Mouse (Mus musculus) CD4-positive helper T cell, adult 2 months (primary cell): ENCODE data around the gene Ddx6.
A peak's percentile ranks its signal among the peaks of the same experiment; 100 is the strongest.
"Not testable (repeated sequence)": the region's sequence is repeated elsewhere in the genome, so short reads cannot be mapped to it uniquely, and the experiment has no call there.

Experiments used
- DNase-seq: peaks from one replicate; pipeline ENCODE4 v3.0.0-alpha.2; 2012; ENCODE audit warnings: low read depth, missing footprints, low spot score

Ddx6 gene

GRCm38 (mm10) chr9:44604779-44605615 is at the start of gene Ddx6:
TSS of gene Ddx6 (plus strand) at chr9:44604892.
- DNase-seq: peak; percentile 86

- DNase-seq: no peak
Measured at GRCm38 (mm10) chr9:44561597-44561996, 43.1 kb upstream of the Ddx6 start, which contains the start of gene Cxcr5. TSS of gene Cxcr5 (minus strand) at chr9:44561877.

DNA sequence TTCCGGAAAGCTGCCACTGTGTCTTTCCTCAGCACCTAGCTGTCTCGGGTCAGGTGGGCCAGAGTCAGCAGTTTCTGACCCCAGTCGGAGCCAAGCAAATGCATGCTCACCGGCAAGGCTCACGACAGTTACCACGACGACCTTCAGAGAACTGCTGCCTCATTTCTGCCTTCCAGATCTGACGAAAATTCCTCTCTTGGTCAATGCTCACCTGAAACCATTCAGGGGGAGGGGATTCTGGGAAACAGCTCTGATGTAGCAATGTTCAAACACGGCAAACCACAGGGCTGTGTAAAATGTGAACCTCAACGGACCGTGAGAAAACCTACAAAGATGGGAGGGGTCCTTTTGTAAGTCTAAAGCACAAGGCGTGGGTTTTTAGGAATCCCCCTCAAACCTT is 41.8 kb upstream of the Ddx6 start:
- DNase-seq: peak; percentile 66

GRCm38 (mm10) chr9:44565367-44565766 is 39.3 kb upstream of the Ddx6 start:
- peak; percentile 23 for DNase-seq

DNA sequence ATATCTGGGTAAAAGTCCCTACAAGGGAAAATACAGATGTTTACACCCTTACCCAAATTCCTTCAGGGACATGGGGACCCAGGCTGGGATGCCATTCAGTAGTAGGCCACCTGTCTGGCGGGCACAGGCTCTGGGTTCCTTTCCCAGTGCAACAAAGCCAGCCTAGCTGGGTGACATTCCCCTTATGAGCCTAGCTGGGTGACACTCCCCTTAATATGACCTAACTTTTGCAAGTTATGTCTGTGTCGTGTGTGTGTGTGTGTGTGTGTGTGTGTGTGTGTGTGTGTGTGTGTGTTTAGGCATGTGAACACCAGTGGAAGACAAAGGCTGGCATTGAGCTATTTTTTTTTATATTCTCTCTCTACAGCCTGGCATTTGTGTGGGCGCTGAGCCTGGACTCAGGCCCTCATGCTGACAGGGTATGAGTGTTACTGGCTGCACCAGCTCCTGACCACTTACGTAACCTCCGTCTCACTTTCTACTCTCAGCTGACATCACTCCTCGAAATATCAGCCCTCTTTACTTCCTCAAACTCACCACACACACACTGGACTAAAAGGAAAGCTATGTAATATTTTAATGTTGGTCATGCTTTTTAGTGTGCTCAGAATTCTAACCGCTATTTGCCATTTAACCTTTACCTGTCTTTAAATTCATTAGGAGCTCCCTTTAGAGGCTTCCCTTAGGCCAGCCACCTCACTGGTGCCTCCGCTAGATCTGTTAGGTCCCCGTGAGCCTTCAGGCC is 37.2 kb upstream of the Ddx6 start:
- DNase-seq: peak; percentile 53

DNA sequence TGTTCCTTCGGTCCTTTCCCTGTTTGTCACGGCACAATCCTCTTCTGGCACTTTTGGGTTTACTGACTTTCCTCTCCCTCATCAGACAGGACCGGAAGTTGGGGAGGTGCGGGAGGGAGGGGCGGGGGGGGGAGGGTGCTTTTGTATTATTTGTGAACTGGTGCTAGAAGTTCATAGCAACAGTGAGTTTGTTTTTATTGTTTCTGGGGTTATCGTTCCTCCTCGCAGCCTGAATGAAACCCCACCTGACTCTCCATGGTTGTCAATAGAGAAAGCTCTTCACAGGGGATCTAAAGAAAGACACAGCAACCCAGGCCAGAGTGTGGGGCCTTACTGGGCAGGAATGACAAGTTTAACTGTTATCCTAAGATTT is 36.6 kb upstream of the Ddx6 start:
- DNase-seq: peak; percentile 81

GRCm38 (mm10) chr9:44570939-44571382 is 33.7 kb upstream of the Ddx6 start:
- DNase-seq: no peak

DNA sequence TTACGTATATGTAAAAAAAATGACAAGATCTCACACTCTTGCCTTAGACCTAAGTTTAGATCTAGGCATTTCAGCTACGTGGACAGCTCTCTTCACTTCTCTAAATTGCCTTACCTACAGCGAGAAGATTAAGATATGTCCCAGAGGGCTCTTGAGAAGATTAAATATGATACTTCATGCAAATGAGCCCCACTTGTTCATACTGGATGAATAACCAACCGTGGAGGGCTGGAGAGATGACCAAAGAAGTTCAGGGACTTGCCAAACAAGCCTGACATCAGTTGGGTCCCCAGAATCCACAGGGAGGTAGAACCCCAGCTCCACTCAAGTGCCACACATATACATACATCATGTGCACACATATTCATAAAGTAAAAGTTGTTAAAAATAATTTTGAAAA is 31.4 kb upstream of the Ddx6 start:
- no peak for DNase-seq

- no peak for DNase-seq
Measured at GRCm38 (mm10) chr9:44575095-44575494, 29.6 kb upstream of the Ddx6 start.

DNA sequence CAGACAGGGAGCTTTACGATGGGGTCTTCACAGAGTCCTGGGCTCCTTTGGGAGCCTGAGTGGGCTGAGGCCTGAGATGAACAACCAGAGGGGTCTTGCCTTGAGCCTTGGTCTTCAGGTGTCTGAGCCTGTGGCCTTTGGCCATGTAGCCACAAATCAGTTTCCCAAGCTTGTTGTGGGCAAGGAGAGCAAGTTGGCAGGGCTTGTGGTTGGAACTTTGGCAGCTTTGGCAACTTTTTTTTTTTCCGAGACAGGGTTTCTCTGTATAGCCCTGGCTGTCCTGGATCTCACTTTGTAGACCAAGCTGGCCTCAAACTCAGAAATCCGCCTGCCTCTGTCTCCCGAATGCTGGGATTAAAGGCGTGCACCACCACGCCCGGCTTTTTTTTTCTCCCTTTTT is 28.6 kb upstream of the Ddx6 start:
- DNase-seq: not testable (repeated sequence)

GRCm38 (mm10) chr9:44579392-44579791 is 25.3 kb upstream of the Ddx6 start:
- peak; percentile 83 for DNase-seq

DNA sequence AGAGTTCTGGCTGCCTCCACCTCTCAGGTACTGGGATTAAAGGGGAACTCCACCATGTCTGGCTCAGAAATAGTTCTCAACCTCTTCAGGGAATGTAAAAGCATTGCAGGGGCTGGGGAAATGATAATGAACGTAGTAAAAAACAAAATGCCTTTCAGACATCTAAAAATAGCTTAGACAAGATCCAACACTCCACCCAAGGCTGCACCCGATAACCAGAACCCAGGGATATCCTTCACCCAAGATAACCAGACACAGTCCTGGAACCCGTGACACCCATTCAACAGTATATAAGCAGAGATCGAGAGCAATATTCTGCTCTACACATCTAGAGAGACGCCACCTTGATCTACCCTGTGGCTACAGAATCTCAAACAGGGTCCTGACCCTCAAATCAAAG is 24.6 kb upstream of the Ddx6 start:
- no peak for DNase-seq

GRCm38 (mm10) chr9:44581423-44581822 is 23.3 kb upstream of the Ddx6 start:
- DNase-seq: peak; percentile 87

DNA sequence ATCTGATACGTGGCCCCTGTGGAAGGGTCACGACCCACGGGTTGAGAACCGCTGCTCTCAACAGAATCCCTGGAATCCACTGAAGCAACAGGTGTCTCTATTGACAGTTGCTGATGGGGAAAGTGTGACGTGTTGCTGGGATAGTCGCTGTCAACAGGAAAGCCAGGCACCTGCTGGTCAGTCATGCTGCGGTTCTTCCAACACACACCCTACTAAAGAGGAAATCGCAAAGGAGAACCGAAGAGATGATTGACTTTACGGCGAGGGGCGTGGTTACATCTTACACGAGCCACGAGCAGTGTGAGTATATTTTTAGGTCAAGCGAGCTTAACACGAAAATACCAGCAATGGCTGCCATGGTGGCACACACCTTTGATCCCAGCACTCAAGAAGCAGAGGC is 22.3 kb upstream of the Ddx6 start:
- DNase-seq: peak; percentile 73

- DNase-seq: no peak
Measured at GRCm38 (mm10) chr9:44586640-44587261, 17.9 kb upstream of the Ddx6 start.

GRCm38 (mm10) chr9:44587262-44588160 is 17.2 kb upstream of the Ddx6 start:
- no peak for DNase-seq

DNA sequence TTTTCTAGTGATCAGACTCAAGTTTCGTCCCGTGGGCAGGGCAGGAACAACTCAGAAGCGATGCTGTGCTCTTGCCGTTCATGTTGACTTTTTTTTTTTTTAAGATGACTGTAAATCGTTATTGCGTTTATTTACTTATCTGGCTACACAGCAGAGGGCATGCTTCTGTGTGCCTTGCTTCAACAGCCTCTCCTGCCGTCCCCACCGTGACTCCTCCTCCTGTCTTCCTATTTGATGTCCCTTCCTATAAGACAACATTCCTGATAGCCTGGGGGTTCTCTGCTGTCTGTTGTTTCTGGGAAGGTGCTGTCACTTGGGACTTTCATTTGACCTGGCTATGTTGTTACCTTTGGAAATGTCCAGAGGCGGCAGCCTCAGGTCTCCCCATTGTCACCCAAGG is 16.1 kb upstream of the Ddx6 start:
- DNase-seq: no peak

GRCm38 (mm10) chr9:44589095-44589494 is 15.6 kb upstream of the Ddx6 start:
- DNase-seq: no peak

DNA sequence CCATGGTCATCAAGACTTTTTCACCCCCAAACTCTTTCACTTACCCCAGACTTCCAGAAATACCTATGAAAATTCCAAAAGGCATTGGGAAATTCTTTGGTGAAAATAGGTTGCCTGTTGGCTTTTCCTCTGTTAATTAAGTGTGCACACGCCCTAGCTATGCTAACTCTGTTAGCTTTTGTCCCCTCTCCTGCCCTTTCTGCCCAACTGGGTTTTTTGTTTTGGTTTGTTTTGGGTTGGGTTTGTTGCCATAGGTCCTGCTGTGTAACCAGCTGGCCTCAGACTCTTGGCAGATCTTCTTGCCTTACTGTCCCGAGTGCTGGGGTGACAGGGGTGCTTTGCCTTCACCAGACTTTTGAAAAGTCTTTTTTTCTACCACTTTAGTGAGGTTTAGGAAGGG is 13.7 kb upstream of the Ddx6 start:
- no peak for DNase-seq

GRCm38 (mm10) chr9:44591595-44592188 is 13.0 kb upstream of the Ddx6 start:
- DNase-seq: no peak

DNA sequence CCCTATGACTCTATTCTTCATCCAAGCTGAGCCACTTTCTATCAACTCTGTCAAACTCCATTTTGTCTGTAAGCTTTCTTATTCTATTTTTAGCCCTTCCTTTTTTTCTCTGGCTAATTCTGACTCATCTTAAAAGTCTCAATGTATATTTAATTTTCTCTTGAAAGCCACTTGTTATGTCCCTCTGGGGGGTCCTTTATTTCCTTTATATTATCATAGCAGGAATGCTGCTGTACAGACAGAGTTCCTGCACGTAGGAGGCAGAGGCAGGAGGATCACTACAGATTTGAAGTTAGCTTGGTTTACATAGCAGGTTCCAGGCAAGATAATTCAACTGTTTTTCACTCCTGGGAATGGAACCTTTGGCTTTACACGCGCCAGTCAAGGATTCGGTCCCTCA is 11.5 kb upstream of the Ddx6 start:
- DNase-seq: no peak
